Mouse (Mus musculus) olfactory bulb, adult 2 months (tissue): ENCODE results near the gene Bdkrb1.

Source experiments
- CTCF ChIP-seq: fragments of 200-500 bp; IDR thresholded peaks from 2 replicates; pipeline ENCODE4 v1.5.1; 2012; ENCODE audit warnings: low read depth, mild to moderate bottlenecking, low read length, moderate library complexity; ENCODE audit not compliant: insufficient read depth
- POLR2A ChIP-seq: fragments of 200-500 bp; IDR thresholded peaks from 2 replicates; pipeline ENCODE4 v1.6.1; 2012; ENCODE audit warnings: mild to moderate bottlenecking, low read depth, low read length, moderate library complexity; ENCODE audit not compliant: insufficient read depth

DNA sequence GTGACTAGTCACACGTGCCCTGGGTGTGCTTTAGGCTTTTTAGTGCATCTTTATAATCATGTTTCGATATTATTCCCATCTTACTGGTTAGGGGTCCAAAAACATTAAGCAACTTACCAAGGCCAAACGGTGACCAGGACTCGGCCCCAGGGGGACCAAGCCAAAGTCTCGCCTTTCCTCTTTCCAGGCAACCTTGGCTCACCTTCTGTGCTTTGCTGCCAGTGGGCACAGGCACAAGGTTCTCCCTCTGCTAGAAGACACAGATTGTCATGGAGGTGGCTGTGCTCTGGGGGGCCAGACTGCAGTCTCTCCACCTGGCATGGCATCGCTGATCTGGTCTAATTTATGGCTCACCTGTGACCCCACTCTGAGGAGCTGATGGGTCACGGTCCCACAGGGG is 12.1 kb upstream of the Bdkrb1 start:
- TF ChIP-seq POLR2A (no peak), CTCF (no peak)
